Mouse (Mus musculus) G1E (cell line): ENCODE measurements around the gene Lmln. TPM values are rescaled to one million over a fixed set of nuclear protein-coding genes. Genes with fewer than 3 reads are reported as not detected.
"Not testable (repeated sequence)": the region's sequence is repeated elsewhere in the genome, so short reads cannot be mapped to it uniquely, and the experiment has no call there.

Experiments
- ATAC-seq: 2 replicates; pipeline ENCODE4 v1.8.0; 2016; ENCODE audit warnings: mild to moderate bottlenecking; ENCODE audit not compliant: insufficient number of reproducible peaks, poor library complexity, low FRiP score, severe bottlenecking; ENCODE audit errors: extremely low read depth
- DNase-seq: peaks from one replicate; pipeline ENCODE4 v3.0.0; 2012; ENCODE audit warnings: low spot score
- H3K27me3 ChIP-seq: 2 replicates; pipeline ENCODE4 v1.6.1; 2012; ENCODE audit warnings: mild to moderate bottlenecking, low read length, inconsistent platforms; ENCODE audit not compliant: insufficient read depth
- H3K36me3 ChIP-seq: replicated peaks from 2 replicates; pipeline ENCODE3; 2012; ENCODE audit warnings: mild to moderate bottlenecking, inconsistent platforms
- H3K4me1 ChIP-seq: 2 replicates; pipeline ENCODE4 v1.6.1; 2012; ENCODE audit warnings: low read depth, low read length, inconsistent platforms, mixed read lengths; ENCODE audit not compliant: insufficient read depth
- H3K4me3 ChIP-seq: 2 replicates; pipeline ENCODE4 v1.5.1; 2012; ENCODE audit warnings: low read depth, mild to moderate bottlenecking, inconsistent platforms, low read length, moderate library complexity, mixed read lengths
- H3K9me3 ChIP-seq: replicated peaks from 2 replicates; pipeline ENCODE4 v1.6.1; 2012; ENCODE audit warnings: inconsistent platforms
- CTCF ChIP-seq: IDR thresholded peaks from 2 replicates; pipeline ENCODE4 v1.5.1; 2012; ENCODE audit warnings: low read depth, low read length, inconsistent platforms, mixed read lengths
- GATA1 ChIP-seq: IDR thresholded peaks from 2 replicates; pipeline ENCODE4 v1.6.1; 2012; ENCODE audit warnings: borderline replicate concordance, low read length, inconsistent platforms, mixed read lengths
- GATA2 ChIP-seq: IDR thresholded peaks from 2 replicates; pipeline ENCODE4 v1.6.1; 2012; ENCODE audit warnings: low read depth, low read length, inconsistent platforms, borderline replicate concordance
- POLR2AphosphoS5 ChIP-seq: IDR thresholded peaks from 2 replicates; pipeline ENCODE4 v1.6.1; 2012; ENCODE audit warnings: low read depth, low read length, inconsistent platforms; ENCODE audit not compliant: insufficient replicate concordance
- TAL1 ChIP-seq: conservative IDR thresholded peaks from 2 replicates; pipeline ENCODE4 v1.6.1; 2012; ENCODE audit warnings: low read depth, low read length, inconsistent platforms, mixed read lengths
- polyA plus RNA-seq: library from polyadenylated mRNA; stranded (reverse); fragments of >175 nt; gene quantifications from 2 replicates; pipeline ENCODE4 v1.2.3, GENCODE M21; 2012
- total RNA-seq, 2 experiments: library from RNA; stranded (forward) in 1 of 2; stranded (reverse) in 1 of 2; fragments of 200-1000 nt in 1 of 2; fragments of >200 nt in 1 of 2; fragmentation: Nextera tagmentation in 1 of 2; gene quantifications; 2 replicates each; pipeline ENCODE4 v1.2.3; 2014 to 2017

Lmln gene
- total and polyA plus RNA-seq, 3 experiments, result 0.57 to 3.2 (median 1.8) TPM

- TF ChIP-seq TAL1 (no peak), CTCF (no peak), POLR2AphosphoS5 (no peak), GATA2 (no peak), GATA1 (no peak)
- Histone ChIP-seq H3K36me3 (no peaks in the 10 kb centered on the region), H3K9me3 (no peaks in the 10 kb centered on the region), H3K27me3 (peaks cover 22% of the 10 kb centered on the region), H3K4me1 (no peaks in the 10 kb centered on the region), H3K4me3 (no peak overlapping the region)
- DNase-seq (no peak), ATAC-seq (no peak)
Observed at GRCm38 (mm10) chr16:33130731-33131130, 68.4 kb downstream of the Lmln start.

GRCm38 (mm10) chr16:33133186-33133585 is 70.9 kb downstream of the Lmln start:
- ATAC-seq, result no peak

GRCm38 (mm10) chr16:33135167-33135566 is 72.8 kb downstream of the Lmln start:
- Histone ChIP-seq H3K4me3 (no peak overlapping the region), H3K9me3 (no peaks in the 10 kb centered on the region), H3K36me3 (no peaks in the 10 kb centered on the region), H3K27me3 (peaks cover 38% of the 10 kb centered on the region), H3K4me1 (no peaks in the 10 kb centered on the region)
- no peak for TF ChIP-seq POLR2AphosphoS5
- no peak for TF ChIP-seq TAL1
- TF ChIP-seq GATA1, result no peak
- TF ChIP-seq GATA2, result no peak
- no peak for TF ChIP-seq CTCF
- DNase-seq (no peak), ATAC-seq (no peak)

More at GRCm38 (mm10) chr16:33133186-33133585, 70.9 kb downstream of the Lmln start:
- no peak for DNase-seq
- H3K4me3 ChIP-seq, result no peak overlapping the region
- H3K4me1 ChIP-seq, result no peaks in the 10 kb centered on the region
- no peaks in the 10 kb centered on the region for H3K9me3 ChIP-seq
- no peak for TF ChIP-seq GATA1
- no peak for TF ChIP-seq TAL1
- TF ChIP-seq CTCF, result no peak
- TF ChIP-seq GATA2, result no peak
- TF ChIP-seq POLR2AphosphoS5, result no peak
- peaks cover 31% of the 10 kb centered on the region for H3K27me3 ChIP-seq
- no peaks in the 10 kb centered on the region for H3K36me3 ChIP-seq

GRCm38 (mm10) chr16:33139061-33139460 is 76.7 kb downstream of the Lmln start:
- DNase-seq, ATAC-seq, H3K4me1 ChIP-seq, H3K4me3 ChIP-seq, H3K9me3 ChIP-seq, H3K36me3 ChIP-seq: not testable (repeated sequence)
- peaks cover 35% of the 10 kb centered on the region for H3K27me3 ChIP-seq

GRCm38 (mm10) chr16:33141758-33142280 is 79.5 kb downstream of the Lmln start:
- TF ChIP-seq GATA2 (no peak), TAL1 (no peak), POLR2AphosphoS5 (no peak)
- Histone ChIP-seq H3K4me3 (no peak overlapping the region), H3K36me3 (no peaks in the 10 kb centered on the region), H3K27me3 (peaks cover 30% of the 10 kb centered on the region), H3K4me1 (no peaks in the 10 kb centered on the region), H3K9me3 (peaks cover 2% of the 10 kb centered on the region)
- ATAC-seq (no peak), DNase-seq (no peak)

- no peak for TF ChIP-seq GATA2
- TF ChIP-seq CTCF, result no peak
- no peak for TF ChIP-seq GATA1
- TF ChIP-seq POLR2AphosphoS5, result no peak
- no peak for TF ChIP-seq TAL1
- Histone ChIP-seq H3K27me3 (peaks cover 25% of the 10 kb centered on the region), H3K36me3 (no peaks in the 10 kb centered on the region), H3K9me3 (peaks cover 2% of the 10 kb centered on the region), H3K4me3 (no peak overlapping the region), H3K4me1 (no peaks in the 10 kb centered on the region)
- ATAC-seq, result no peak
- DNase-seq, result no peak
Observed at GRCm38 (mm10) chr16:33143452-33143851, 81.1 kb downstream of the Lmln start.

- ATAC-seq, result no peak
- TF ChIP-seq GATA1, result no peak
- TF ChIP-seq TAL1, result no peak
- no peak for TF ChIP-seq POLR2AphosphoS5
- TF ChIP-seq CTCF, result no peak
- TF ChIP-seq GATA2, result no peak
Observed at GRCm38 (mm10) chr16:33146185-33146584, 83.9 kb downstream of the Lmln start.

More at GRCm38 (mm10) chr16:33146185-33146584, 83.9 kb downstream of the Lmln start:
- H3K36me3 ChIP-seq, result no peaks in the 10 kb centered on the region
- H3K27me3 ChIP-seq, result peaks cover 12% of the 10 kb centered on the region
- H3K4me3 ChIP-seq, result no peak overlapping the region
- H3K9me3 ChIP-seq, result peaks cover 2% of the 10 kb centered on the region
- DNase-seq, result no peak
- H3K4me1 ChIP-seq, result no peaks in the 10 kb centered on the region
